Mouse (Mus musculus) embryonic facial prominence, embryonic 11.5 days (tissue): ENCODE results near the gene Pdcd7. TPM values are rescaled to one million over a fixed set of nuclear protein-coding genes. Genes with fewer than 3 reads are reported as not detected.

Source experiments
- ATAC-seq: fragments of 200-750 bp; cut with Nextera tagmentation; replicated peaks from 2 replicates; pipeline ENCODE4 v1.8.0; 2017; ENCODE audit warnings: low read depth; ENCODE audit not compliant: insufficient number of reproducible peaks, low FRiP score, low TSS enrichment
- DNase-seq: peaks from one replicate; pipeline ENCODE4 v3.0.0-alpha.2; 2015; ENCODE audit warnings: low spot score
- H3K27ac ChIP-seq: fragments of 300-500 bp; sonication (generic); replicated peaks from 2 replicates; pipeline ENCODE4 v1.5.1; 2014; ENCODE audit warnings: mild to moderate bottlenecking, low read depth, low read length, control low read depth
- H3K27me3 ChIP-seq: fragments of 300-500 bp; sonication (generic); 2 replicates; pipeline ENCODE4 v1.6.1; 2014; ENCODE audit warnings: mild to moderate bottlenecking, low read length, moderate library complexity, mixed read lengths; ENCODE audit not compliant: control insufficient read depth, insufficient read depth
- H3K36me3 ChIP-seq: fragments of 300-500 bp; sonication (generic); replicated peaks from 2 replicates; pipeline ENCODE4 v1.6.1; 2014; ENCODE audit warnings: low read depth, mild to moderate bottlenecking, low read length, moderate library complexity, mixed read lengths; ENCODE audit not compliant: control insufficient read depth, insufficient read depth
- H3K4me1 ChIP-seq: fragments of 300-500 bp; sonication (generic); 2 replicates; pipeline ENCODE4 v1.6.1; 2014; ENCODE audit warnings: low read length, mixed read lengths; ENCODE audit not compliant: control insufficient read depth, insufficient read depth
- H3K4me2 ChIP-seq: fragments of 300-500 bp; sonication (generic); 2 replicates; pipeline ENCODE4 v1.6.1; 2014; ENCODE audit warnings: low read depth, mild to moderate bottlenecking, control low read depth, low read length, moderate library complexity
- H3K4me3 ChIP-seq: fragments of 300-500 bp; sonication (generic); 2 replicates; pipeline ENCODE4 v1.5.1; 2014; ENCODE audit warnings: low read depth, low read length, control low read depth
- H3K9ac ChIP-seq: fragments of 300-500 bp; sonication (generic); replicated peaks from 2 replicates; pipeline ENCODE4 v1.6.1; 2014; ENCODE audit warnings: mild to moderate bottlenecking, control low read depth, low read length
- H3K9me3 ChIP-seq: fragments of 300-500 bp; sonication (generic); replicated peaks from 2 replicates; pipeline ENCODE4 v1.6.1; 2016; ENCODE audit warnings: mild to moderate bottlenecking, low read length, inconsistent platforms, mixed read lengths; ENCODE audit not compliant: control insufficient read depth
- WGBS: fragments of 180-500 bp; shearing (Covaris S2); extraction: QIAGEN DNeasy Blood & Tissue Kit; methylation state at CpG from one replicate; pipeline ENCODE4 v1.1.7; 2014; 5-methylcytosine and 5-hydroxymethylcytosine counted together
- polyA plus RNA-seq: library from polyadenylated mRNA; unstranded; fragments of >200 nt; fragmentation: Nextera tagmentation; extraction: Ambion mirVana; gene quantifications from 2 replicates; pipeline ENCODE4 v1.2.1, GENCODE M21; 2014

Pdcd7 gene
- polyA plus RNA-seq, 1 experiment from 2014 or later: 18.5 TPM

DNA sequence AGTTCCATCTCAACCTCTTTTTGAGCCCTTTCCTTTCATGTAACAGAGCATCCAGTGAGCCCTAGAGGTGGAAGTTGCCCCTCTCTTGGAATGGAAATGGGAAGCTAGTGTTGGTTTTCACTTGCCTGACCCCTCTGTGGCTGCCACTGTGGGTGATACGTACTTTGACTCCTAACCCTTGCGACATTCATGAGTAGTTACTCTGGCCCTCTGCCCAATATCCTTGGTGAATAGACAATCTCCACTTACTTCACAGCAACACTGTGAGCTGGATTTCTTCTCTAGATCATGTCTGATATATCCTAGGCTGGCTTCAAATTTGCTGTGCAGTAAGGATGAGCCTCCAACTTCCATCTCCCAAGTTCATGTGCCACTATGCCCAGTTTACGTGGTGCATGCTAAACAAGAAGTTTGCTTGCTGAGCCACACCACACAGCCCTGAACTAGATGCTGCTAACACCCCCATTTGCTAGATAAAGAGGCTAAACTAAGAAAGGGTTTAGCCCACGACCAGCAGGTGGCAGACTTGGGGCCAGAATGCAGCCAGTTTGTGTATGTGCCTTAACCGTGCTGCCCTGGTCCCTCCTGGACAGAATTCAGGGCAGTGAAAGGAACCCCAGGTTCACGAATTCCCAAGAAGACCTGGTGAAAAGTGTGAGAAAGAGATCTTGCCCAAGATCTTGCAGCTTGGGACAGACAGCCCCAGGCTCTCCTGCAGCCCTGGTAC lies 46.9 kb downstream of the Pdcd7 start:
- Histone ChIP-seq H3K27ac (no peak overlapping the region), H3K4me1 (no peaks in the 10 kb centered on the region), H3K27me3 (peaks cover 25% of the 10 kb centered on the region), H3K9me3 (no peaks in the 10 kb centered on the region), H3K36me3 (no peaks in the 10 kb centered on the region), H3K9ac (no peak overlapping the region), H3K4me3 (no peak overlapping the region), H3K4me2 (no peak overlapping the region)
- WGBS: 26% methylated on average over 6 of the region's 6 CpGs
- DNase-seq (peak; percentile 80), ATAC-seq (no peak)

DNA sequence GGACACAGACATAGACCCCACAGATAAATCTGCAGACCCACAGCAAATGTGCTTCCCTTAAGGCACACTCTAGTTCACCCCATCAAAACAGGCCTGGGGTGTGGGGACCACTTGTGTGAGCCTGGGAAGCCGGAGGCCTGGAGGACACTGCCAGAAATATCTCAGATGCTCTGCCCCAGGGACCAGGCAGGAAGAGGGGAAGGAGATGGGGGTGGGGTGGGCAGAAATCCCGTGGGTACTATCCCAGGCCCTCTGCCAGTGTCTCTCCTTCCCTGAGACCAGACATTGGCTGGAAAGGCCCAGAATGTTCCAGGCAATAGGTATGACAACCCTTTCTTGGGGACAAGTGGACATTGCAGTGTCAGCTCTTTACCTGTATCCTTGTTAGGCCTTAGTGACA lies 47.7 kb downstream of the Pdcd7 start:
- H3K9ac ChIP-seq: no peak overlapping the region
- H3K9me3 ChIP-seq: no peaks in the 10 kb centered on the region
- WGBS: 32% methylated on average over 2 of the region's 2 CpGs
- peaks cover 25% of the 10 kb centered on the region for H3K27me3 ChIP-seq
- no peak overlapping the region for H3K4me2 ChIP-seq
- DNase-seq: no peak
- no peaks in the 10 kb centered on the region for H3K36me3 ChIP-seq
- no peak overlapping the region for H3K4me3 ChIP-seq
- ATAC-seq: no peak
- no peak overlapping the region for H3K27ac ChIP-seq
- H3K4me1 ChIP-seq: no peaks in the 10 kb centered on the region

DNA sequence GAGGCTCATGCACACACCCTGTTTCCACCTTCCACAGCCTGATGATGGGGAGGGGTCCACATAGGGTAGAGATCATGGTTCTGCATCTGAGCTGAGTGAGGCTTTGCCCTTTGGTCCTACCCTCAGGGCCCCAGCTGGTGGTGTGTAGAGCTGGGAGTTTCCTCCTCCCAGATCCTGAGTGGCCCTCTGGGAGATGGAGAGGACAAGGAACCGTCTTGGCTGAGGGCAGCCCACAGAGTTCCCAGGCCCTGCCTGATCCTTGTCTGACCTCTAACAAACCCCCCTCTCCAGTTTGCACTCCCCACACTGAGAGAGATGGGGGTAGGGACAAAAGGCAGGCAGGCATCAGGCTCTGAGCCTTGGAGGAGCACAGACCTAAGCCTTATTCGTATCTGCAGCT lies 48.5 kb downstream of the Pdcd7 start:
- H3K9ac ChIP-seq: no peak overlapping the region
- ATAC-seq: no peak
- H3K36me3 ChIP-seq: no peaks in the 10 kb centered on the region
- H3K4me2 ChIP-seq: no peak overlapping the region
- H3K4me3 ChIP-seq: no peak overlapping the region
- no peak for DNase-seq
- peaks cover 25% of the 10 kb centered on the region for H3K27me3 ChIP-seq
- no peaks in the 10 kb centered on the region for H3K4me1 ChIP-seq
- no peaks in the 10 kb centered on the region for H3K9me3 ChIP-seq
- WGBS: 61% methylated on average over 2 of the region's 2 CpGs
- no peak overlapping the region for H3K27ac ChIP-seq

DNA sequence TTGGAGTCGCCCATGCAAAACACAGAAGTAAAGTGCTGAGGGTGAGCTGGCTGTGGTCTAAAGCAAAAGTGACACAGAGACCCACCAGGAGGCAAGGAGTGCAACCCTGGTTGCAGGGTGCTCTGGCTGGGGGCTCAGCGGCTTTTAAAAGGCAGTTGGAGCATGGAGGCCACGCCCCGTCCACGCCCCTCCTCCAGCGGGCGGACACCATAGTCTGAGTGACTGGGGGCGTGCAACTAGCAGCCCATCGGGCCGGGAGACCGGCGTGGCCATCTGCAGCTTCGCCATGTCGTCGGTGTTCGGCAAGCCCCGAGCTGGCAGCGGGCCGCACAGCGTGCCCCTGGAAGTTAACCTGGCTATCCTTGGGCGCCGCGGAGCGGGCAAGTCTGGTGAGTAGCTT lies 52.4 kb downstream of the Pdcd7 start, which contains the start of gene Rasl12:
Gene Rasl12 (plus strand): TSS at position 228 of the 400 bp plus-strand sequence.
- Histone ChIP-seq H3K27ac (no peak within 1 kb of the TSS), H3K4me3 (peak within 1 kb of the TSS; percentile 47)
- WGBS: under 1% methylated on average over 24 of the region's 24 CpGs

GRCm38 (mm10) chr9:65399934-65400333 lies 54.0 kb downstream of the Pdcd7 start:
- 86% methylated on average over 6 of the region's 6 CpGs for WGBS
- Histone ChIP-seq H3K27ac (no peak overlapping the region), H3K4me3 (no peak overlapping the region), H3K36me3 (no peaks in the 10 kb centered on the region), H3K9me3 (no peaks in the 10 kb centered on the region), H3K4me2 (no peak overlapping the region), H3K27me3 (no peaks in the 10 kb centered on the region), H3K9ac (no peak overlapping the region), H3K4me1 (no peaks in the 10 kb centered on the region)
- ATAC-seq (no peak), DNase-seq (no peak)

More for the DNA sequence above, 52.4 kb downstream of the Pdcd7 start, which contains the start of gene Rasl12:
- ATAC-seq (peak; percentile 72; the same call in 1 of the 2 replicates), DNase-seq (peak; percentile 87)
- Histone ChIP-seq H3K4me1 (no peaks in the 10 kb centered on the region), H3K36me3 (no peaks in the 10 kb centered on the region), H3K27me3 (no peaks in the 10 kb centered on the region), H3K4me2 (peak within 1 kb of the TSS; percentile 80), H3K9ac (peak within 1 kb of the TSS; percentile 66), H3K9me3 (no peaks in the 10 kb centered on the region)

DNA sequence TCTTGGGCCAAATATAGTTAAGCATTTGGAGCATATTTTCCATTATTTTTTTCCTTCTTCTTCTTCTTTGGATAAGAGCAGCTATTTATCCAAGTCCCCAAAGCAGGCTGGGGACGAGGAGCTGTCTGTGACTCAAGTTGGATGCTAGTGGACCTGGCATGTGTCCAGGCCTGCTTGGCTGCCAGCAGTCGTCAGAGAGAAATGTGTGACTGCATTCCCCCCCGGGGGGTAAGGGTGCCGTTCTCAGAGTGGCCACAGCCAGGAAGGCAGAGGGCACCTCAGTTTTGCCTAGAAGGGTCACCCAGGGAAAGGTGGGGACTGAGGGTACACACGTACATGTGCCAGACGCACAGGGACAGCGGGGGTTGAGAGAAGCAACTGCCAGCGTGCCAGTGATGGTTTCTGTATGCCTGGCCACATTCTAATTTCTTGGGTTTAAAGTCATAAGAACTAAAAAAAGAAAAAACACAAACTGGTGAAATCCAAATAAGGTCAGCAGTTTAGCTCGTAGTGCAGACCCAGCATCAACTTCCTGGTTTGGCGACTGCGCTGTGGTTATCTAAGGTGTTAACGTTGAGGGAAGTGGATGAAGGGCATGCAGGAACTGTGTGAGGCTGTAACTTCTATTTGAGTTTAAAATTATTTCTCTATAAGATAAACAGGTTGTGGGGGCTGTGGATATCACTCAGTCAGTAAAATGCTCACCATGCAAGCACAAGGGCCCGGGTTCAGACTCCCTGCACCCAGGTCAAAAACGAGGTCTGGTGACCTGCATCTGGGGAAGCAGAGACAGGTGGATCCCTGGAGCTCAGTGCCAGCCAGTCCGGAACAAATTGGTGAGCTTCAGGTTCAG lies 58.7 kb downstream of the Pdcd7 start:
- Histone ChIP-seq H3K9ac (no peak overlapping the region), H3K4me1 (no peaks in the 10 kb centered on the region), H3K27me3 (no peaks in the 10 kb centered on the region), H3K4me3 (no peak overlapping the region), H3K27ac (no peak overlapping the region), H3K4me2 (no peak overlapping the region), H3K9me3 (no peaks in the 10 kb centered on the region), H3K36me3 (no peaks in the 10 kb centered on the region)
- no peak for ATAC-seq
- no peak for DNase-seq
- WGBS: 79% methylated on average over 15 of the region's 15 CpGs

GRCm38 (mm10) chr9:65405184-65405449 lies 59.2 kb downstream of the Pdcd7 start:
- WGBS: 83% methylated on average over 2 of the region's 2 CpGs
- ATAC-seq: no peak
- no peaks in the 10 kb centered on the region for H3K4me1 ChIP-seq
- no peaks in the 10 kb centered on the region for H3K9me3 ChIP-seq
- H3K4me3 ChIP-seq: no peak overlapping the region
- H3K4me2 ChIP-seq: no peak overlapping the region
- DNase-seq: no peak
- H3K36me3 ChIP-seq: no peaks in the 10 kb centered on the region
- no peaks in the 10 kb centered on the region for H3K27me3 ChIP-seq
- no peak overlapping the region for H3K27ac ChIP-seq
- H3K9ac ChIP-seq: no peak overlapping the region

GRCm38 (mm10) chr9:65407327-65407726 lies 61.4 kb downstream of the Pdcd7 start:
- ATAC-seq: no peak

More at GRCm38 (mm10) chr9:65407327-65407726, 61.4 kb downstream of the Pdcd7 start:
- H3K4me1 ChIP-seq: no peaks in the 10 kb centered on the region
- H3K36me3 ChIP-seq: no peaks in the 10 kb centered on the region
- no peaks in the 10 kb centered on the region for H3K27me3 ChIP-seq
- H3K9ac ChIP-seq: no peak overlapping the region
- no peaks in the 10 kb centered on the region for H3K9me3 ChIP-seq
- no peak for DNase-seq
- H3K27ac ChIP-seq: no peak overlapping the region
- no peak overlapping the region for H3K4me2 ChIP-seq
- no peak overlapping the region for H3K4me3 ChIP-seq
- WGBS: 75% methylated on average over 5 of the region's 5 CpGs
